Mouse (Mus musculus) liver, postnatal 0 days (tissue): Measurements from ENCODE around the gene Glis2.

Experiments used
- CTCF ChIP-seq: sonication (generic); IDR thresholded peaks from 2 replicates; pipeline ENCODE4 v1.5.1; 2016; ENCODE audit warnings: antibody characterized with exemption, low read depth
- EP300 ChIP-seq: IDR thresholded peaks from 2 replicates; pipeline ENCODE4 v1.6.1; 2016; ENCODE audit warnings: antibody characterized with exemption, low read depth, mild to moderate bottlenecking

DNA sequence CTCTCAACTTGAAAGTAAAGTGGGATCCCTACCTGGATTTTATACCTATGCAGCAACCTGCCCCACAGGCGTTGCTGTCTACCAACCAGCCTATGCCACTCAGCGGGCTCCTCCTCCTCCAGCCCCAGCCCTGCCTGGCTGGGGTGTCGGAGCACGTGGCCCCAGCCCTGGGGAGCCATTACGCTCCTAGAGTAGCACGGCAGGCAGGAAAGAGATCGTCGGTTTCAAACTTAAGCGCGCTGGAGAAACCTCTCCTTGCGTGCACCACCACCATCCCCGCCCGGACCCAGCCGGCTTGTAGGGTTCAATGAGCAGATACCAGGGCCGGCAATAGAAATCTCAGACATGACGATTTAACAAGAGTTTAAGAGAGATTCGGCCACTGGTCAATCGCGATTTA lies 36.6 kb upstream of the Glis2 start:
- TF ChIP-seq EP300 = no peak
- TF ChIP-seq CTCF = no peak
